Mouse (Mus musculus) hindbrain, embryonic 15.5 days (tissue): ENCODE data around the gene Phlpp1. TPM values are rescaled to one million over a fixed set of nuclear protein-coding genes. Genes with fewer than 3 reads are reported as not detected.

Experiments used
- ATAC-seq: fragments of 200-750 bp; cut with Nextera tagmentation; 2 replicates; pipeline ENCODE4 v1.8.0; 2017; ENCODE audit warnings: low read depth, moderate number of reproducible peaks, moderate TSS enrichment; ENCODE audit not compliant: low FRiP score
- H3K27ac ChIP-seq: fragments of 300-500 bp; sonication (generic); replicated peaks from 2 replicates; pipeline ENCODE4 v1.5.1; 2015; ENCODE audit warnings: mild to moderate bottlenecking, inconsistent platforms
- H3K27me3 ChIP-seq: fragments of 300-500 bp; sonication (generic); 2 replicates; pipeline ENCODE4 v1.6.1; 2015; ENCODE audit warnings: control low read depth, inconsistent platforms
- H3K36me3 ChIP-seq: fragments of 300-500 bp; sonication (generic); 2 replicates; pipeline ENCODE4 v1.6.1; 2015; ENCODE audit warnings: control low read depth, inconsistent platforms
- H3K4me1 ChIP-seq: fragments of 300-500 bp; sonication (generic); replicated peaks from 2 replicates; pipeline ENCODE4 v1.6.1; 2015; ENCODE audit warnings: control low read depth, inconsistent platforms
- H3K4me2 ChIP-seq: fragments of 300-500 bp; sonication (generic); 2 replicates; pipeline ENCODE4 v1.6.1; 2015; ENCODE audit warnings: moderate library complexity, mild to moderate bottlenecking, inconsistent platforms
- H3K4me3 ChIP-seq: fragments of 300-500 bp; sonication (generic); 2 replicates; pipeline ENCODE4 v1.5.1; 2015; ENCODE audit warnings: mild to moderate bottlenecking, inconsistent platforms
- H3K9ac ChIP-seq: fragments of 300-500 bp; sonication (generic); 2 replicates; pipeline ENCODE4 v1.6.1; 2015; ENCODE audit warnings: inconsistent platforms
- H3K9me3 ChIP-seq: fragments of 300-500 bp; sonication (generic); 2 replicates; pipeline ENCODE4 v1.6.1; 2016; ENCODE audit warnings: control low read depth, inconsistent platforms
- WGBS: fragments of 180-500 bp; shearing (Covaris S2); methylation state at CpG from one replicate; pipeline ENCODE4 v1.1.7; 2015; 5-methylcytosine and 5-hydroxymethylcytosine counted together
- polyA plus RNA-seq: library from polyadenylated mRNA; unstranded; fragments of >200 nt; fragmentation: Nextera tagmentation; extraction: Ambion mirVana; gene quantifications from 2 replicates; pipeline ENCODE4 v1.2.1, GENCODE M21; 2015

The Phlpp1 gene
- polyA plus RNA-seq, 1 experiment from 2014 or later = 8.1 TPM

- no peaks in the 10 kb centered on the region for H3K4me1 ChIP-seq
- H3K4me3 ChIP-seq = no peak overlapping the region
- no peaks in the 10 kb centered on the region for H3K27me3 ChIP-seq
- H3K27ac ChIP-seq = no peak overlapping the region
- H3K4me2 ChIP-seq = no peak overlapping the region
- no peaks in the 10 kb centered on the region for H3K9me3 ChIP-seq
- no peaks in the 10 kb centered on the region for H3K36me3 ChIP-seq
- WGBS = 83% methylated on average over 2 of the region's 2 CpGs
- no peak overlapping the region for H3K9ac ChIP-seq
- ATAC-seq = no peak
Measured at GRCm38 (mm10) chr1:106410858-106411257, 239.3 kb downstream of the Phlpp1 start.

- 0 out of 2 replicates have a peak, but pooled peaks cover 4% of the 10 kb centered on the region for H3K4me1 ChIP-seq
- no peaks in the 10 kb centered on the region for H3K36me3 ChIP-seq
- peak; percentile 46; the same call in 1 of the 2 replicates for ATAC-seq
- H3K4me3 ChIP-seq = no peak overlapping the region
- H3K27ac ChIP-seq = no peak overlapping the region
- no peak overlapping the region for H3K4me2 ChIP-seq
- 39% methylated on average over 9 of the region's 9 CpGs for WGBS
- H3K9ac ChIP-seq = no peak overlapping the region
- no peaks in the 10 kb centered on the region for H3K9me3 ChIP-seq
- no peaks in the 10 kb centered on the region for H3K27me3 ChIP-seq
Measured at GRCm38 (mm10) chr1:106425128-106425936, 253.8 kb downstream of the Phlpp1 start.

GRCm38 (mm10) chr1:106428170-106428569 lies 256.6 kb downstream of the Phlpp1 start:
- Histone ChIP-seq H3K9ac (no peak overlapping the region), H3K27me3 (no peaks in the 10 kb centered on the region), H3K4me2 (no peak overlapping the region), H3K4me3 (no peak overlapping the region), H3K27ac (no peak overlapping the region), H3K36me3 (no peaks in the 10 kb centered on the region), H3K4me1 (0 out of 2 replicates have a peak, but pooled peaks cover 4% of the 10 kb centered on the region), H3K9me3 (no peaks in the 10 kb centered on the region)
- ATAC-seq = peak; percentile 83
- WGBS = 46% methylated on average over 8 of the region's 8 CpGs

DNA sequence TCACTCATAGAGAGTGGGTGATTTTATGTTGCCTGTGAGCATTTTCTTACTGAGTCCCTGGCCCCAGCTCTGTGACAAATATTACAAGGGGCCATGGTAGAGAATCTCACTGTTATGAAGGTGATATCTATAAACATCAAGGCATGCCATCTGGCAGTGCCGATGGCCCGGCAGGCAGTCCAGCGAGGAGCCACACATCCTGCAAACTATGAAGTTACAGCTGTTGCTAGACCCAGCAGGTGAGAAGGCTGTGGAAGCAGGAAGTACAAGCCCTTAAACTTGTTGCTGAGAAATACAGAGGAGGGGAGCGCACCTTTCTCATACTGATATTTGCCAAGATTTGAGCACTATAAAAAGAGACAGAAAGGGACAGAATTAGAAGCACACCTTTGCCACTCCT lies 257.0 kb downstream of the Phlpp1 start:
- no peaks in the 10 kb centered on the region for H3K27me3 ChIP-seq
- ATAC-seq = peak; percentile 46; the same call in 1 of the 2 replicates

GRCm38 (mm10) chr1:106433580-106433979 lies 262.0 kb downstream of the Phlpp1 start:
- no peaks in the 10 kb centered on the region for H3K27me3 ChIP-seq
- no peaks in the 10 kb centered on the region for H3K9me3 ChIP-seq
- H3K27ac ChIP-seq = no peak overlapping the region
- no peak overlapping the region for H3K4me2 ChIP-seq
- no peak for ATAC-seq
- no peaks in the 10 kb centered on the region for H3K4me1 ChIP-seq
- WGBS = 50% methylated on average over 2 of the region's 2 CpGs
- no peaks in the 10 kb centered on the region for H3K36me3 ChIP-seq
- H3K4me3 ChIP-seq = no peak overlapping the region
- no peak overlapping the region for H3K9ac ChIP-seq

More for the DNA sequence above, 257.0 kb downstream of the Phlpp1 start:
- H3K4me2 ChIP-seq = no peak overlapping the region
- no peak overlapping the region for H3K27ac ChIP-seq
- H3K36me3 ChIP-seq = no peaks in the 10 kb centered on the region
- 69% methylated on average over 4 of the region's 4 CpGs for WGBS
- H3K4me1 ChIP-seq = 0 out of 2 replicates have a peak, but pooled peaks cover 4% of the 10 kb centered on the region
- no peak overlapping the region for H3K4me3 ChIP-seq
- no peaks in the 10 kb centered on the region for H3K9me3 ChIP-seq
- H3K9ac ChIP-seq = no peak overlapping the region

Other genes starting within 250 kb of the Phlpp1 start
- gene Zcchc2, start 181.3 kb upstream of the Phlpp1 start, polyA plus RNA-seq = 2.7 TPM in 2 replicates